Mouse (Mus musculus) hindbrain, embryonic 16.5 days (tissue): Measurements from ENCODE around the gene Arhgap31. TPM values are rescaled to one million over a fixed set of nuclear protein-coding genes. Genes with fewer than 3 reads are reported as not detected.

ENCODE experiments used
- ATAC-seq: fragments of 200-750 bp; cut with Nextera tagmentation; 2 replicates; pipeline ENCODE4 v1.8.0; 2017; ENCODE audit warnings: moderate TSS enrichment, moderate library complexity
- H3K27ac ChIP-seq: fragments of 300-500 bp; sonication (generic); 2 replicates; pipeline ENCODE4 v1.5.1; 2014; ENCODE audit warnings: low read depth, mild to moderate bottlenecking, control low read depth, low read length, moderate library complexity
- H3K27me3 ChIP-seq: fragments of 300-500 bp; sonication (generic); replicated peaks from 2 replicates; pipeline ENCODE4 v1.6.1; 2014; ENCODE audit warnings: low read length; ENCODE audit not compliant: control insufficient read depth, insufficient read depth
- H3K36me3 ChIP-seq: fragments of 300-500 bp; sonication (generic); 2 replicates; pipeline ENCODE4 v1.6.1; 2014; ENCODE audit warnings: mild to moderate bottlenecking, low read length, moderate library complexity, mixed read lengths; ENCODE audit not compliant: control insufficient read depth, insufficient read depth
- H3K4me1 ChIP-seq: fragments of 300-500 bp; sonication (generic); 2 replicates; pipeline ENCODE4 v1.6.1; 2014; ENCODE audit warnings: low read depth, low read length; ENCODE audit not compliant: control insufficient read depth, insufficient read depth
- H3K4me2 ChIP-seq: fragments of 300-500 bp; sonication (generic); 2 replicates; pipeline ENCODE4 v1.6.1; 2014; ENCODE audit warnings: mild to moderate bottlenecking, low read length, control low read depth, moderate library complexity
- H3K4me3 ChIP-seq: fragments of 300-500 bp; sonication (generic); 2 replicates; pipeline ENCODE4 v1.5.1; 2014; ENCODE audit warnings: mild to moderate bottlenecking, low read length, control low read depth, moderate library complexity
- H3K9ac ChIP-seq: fragments of 300-500 bp; sonication (generic); 2 replicates; pipeline ENCODE4 v1.6.1; 2014; ENCODE audit warnings: low read depth, mild to moderate bottlenecking, control low read depth, low read length, moderate library complexity
- H3K9me3 ChIP-seq: fragments of 300-500 bp; sonication (generic); 2 replicates; pipeline ENCODE4 v1.6.1; 2014; ENCODE audit warnings: mild to moderate bottlenecking, low read length, moderate library complexity; ENCODE audit not compliant: control insufficient read depth
- WGBS: fragments of 180-500 bp; shearing (Covaris S2); extraction: QIAGEN DNeasy Blood & Tissue Kit; methylation state at CpG from one replicate; pipeline ENCODE4 v1.1.7; 2014; 5-methylcytosine and 5-hydroxymethylcytosine counted together
- polyA plus RNA-seq: library from polyadenylated mRNA; unstranded; fragments of >200 nt; fragmentation: Nextera tagmentation; extraction: Ambion mirVana; gene quantifications from 2 replicates; pipeline ENCODE4 v1.2.1, GENCODE M21; 2015

Gene Arhgap31
- polyA plus RNA-seq, 1 experiment from 2014 or later, result 4.5 TPM

- H3K9ac ChIP-seq, result no peak overlapping the region
- no peaks in the 10 kb centered on the region for H3K27me3 ChIP-seq
- H3K4me3 ChIP-seq, result no peak overlapping the region
- 62% methylated on average over 4 of the region's 4 CpGs for WGBS
- H3K27ac ChIP-seq, result no peak overlapping the region
- ATAC-seq, result no peak
- no peaks in the 10 kb centered on the region for H3K9me3 ChIP-seq
- peak overlapping the region; percentile 87 for H3K4me2 ChIP-seq
- peaks cover 4% of the 10 kb centered on the region for H3K4me1 ChIP-seq
- H3K36me3 ChIP-seq, result no peaks in the 10 kb centered on the region
These were observed 1.8 kb downstream of the Arhgap31 start for GRCm38 (mm10) chr16:38711245-38711644.

- H3K9ac ChIP-seq, result no peak overlapping the region
- H3K27me3 ChIP-seq, result no peaks in the 10 kb centered on the region
- H3K36me3 ChIP-seq, result no peaks in the 10 kb centered on the region
- 68% methylated on average over 7 of the region's 7 CpGs for WGBS
- H3K27ac ChIP-seq, result no peak overlapping the region
- H3K4me1 ChIP-seq, result peaks cover 4% of the 10 kb centered on the region
- H3K9me3 ChIP-seq, result no peaks in the 10 kb centered on the region
- no peak for ATAC-seq
- no peak overlapping the region for H3K4me2 ChIP-seq
- no peak overlapping the region for H3K4me3 ChIP-seq
These were observed 4.0 kb downstream of the Arhgap31 start for GRCm38 (mm10) chr16:38708962-38709520.

- no peak overlapping the region for H3K4me2 ChIP-seq
- peaks cover under 1% of the 10 kb centered on the region for H3K4me1 ChIP-seq
- no peak overlapping the region for H3K27ac ChIP-seq
- H3K4me3 ChIP-seq, result no peak overlapping the region
- WGBS, result 58% methylated on average over 7 of the region's 7 CpGs
- no peaks in the 10 kb centered on the region for H3K9me3 ChIP-seq
- H3K27me3 ChIP-seq, result no peaks in the 10 kb centered on the region
- ATAC-seq, result no peak
- H3K9ac ChIP-seq, result no peak overlapping the region
- no peaks in the 10 kb centered on the region for H3K36me3 ChIP-seq
These were observed 6.3 kb downstream of the Arhgap31 start for GRCm38 (mm10) chr16:38706782-38707181.

GRCm38 (mm10) chr16:38705531-38706281, 7.4 kb downstream of the Arhgap31 start:
- Histone ChIP-seq H3K4me3 (no peak overlapping the region), H3K27ac (no peak overlapping the region), H3K9ac (no peak overlapping the region), H3K4me2 (no peak overlapping the region), H3K27me3 (no peaks in the 10 kb centered on the region), H3K4me1 (peaks cover 5% of the 10 kb centered on the region), H3K9me3 (no peaks in the 10 kb centered on the region), H3K36me3 (no peaks in the 10 kb centered on the region)
- ATAC-seq, result no peak
- 65% methylated on average over 9 of the region's 9 CpGs for WGBS

- H3K9me3 ChIP-seq, result no peaks in the 10 kb centered on the region
- H3K4me3 ChIP-seq, result no peak overlapping the region
- H3K4me1 ChIP-seq, result peaks cover 5% of the 10 kb centered on the region
- H3K4me2 ChIP-seq, result no peak overlapping the region
- WGBS, result 57% methylated on average over 6 of the region's 6 CpGs
- no peak overlapping the region for H3K9ac ChIP-seq
- no peak overlapping the region for H3K27ac ChIP-seq
- H3K27me3 ChIP-seq, result no peaks in the 10 kb centered on the region
- ATAC-seq, result no peak
- H3K36me3 ChIP-seq, result no peaks in the 10 kb centered on the region
These were observed 9.6 kb downstream of the Arhgap31 start for GRCm38 (mm10) chr16:38703501-38703900.

GRCm38 (mm10) chr16:38702316-38702715, 10.8 kb downstream of the Arhgap31 start:
- Histone ChIP-seq H3K27ac (no peak overlapping the region), H3K4me2 (no peak overlapping the region; the same call in 1 of the 2 replicates)
- WGBS, result 89% methylated on average over 3 of the region's 3 CpGs

GRCm38 (mm10) chr16:38701492-38702185, 11.4 kb downstream of the Arhgap31 start:
- WGBS, result 27% methylated on average over 9 of the region's 9 CpGs
- H3K27me3 ChIP-seq, result no peaks in the 10 kb centered on the region
- H3K9me3 ChIP-seq, result no peaks in the 10 kb centered on the region
- H3K36me3 ChIP-seq, result no peaks in the 10 kb centered on the region
- H3K4me3 ChIP-seq, result no peak overlapping the region
- no peak for ATAC-seq
- H3K27ac ChIP-seq, result no peak overlapping the region
- H3K9ac ChIP-seq, result no peak overlapping the region
- peak overlapping the region; percentile 4; the same call in 1 of the 2 replicates for H3K4me2 ChIP-seq
- peaks cover 5% of the 10 kb centered on the region for H3K4me1 ChIP-seq

More at GRCm38 (mm10) chr16:38702316-38702715, 10.8 kb downstream of the Arhgap31 start:
- H3K9me3 ChIP-seq, result no peaks in the 10 kb centered on the region
- no peak overlapping the region for H3K4me3 ChIP-seq
- H3K36me3 ChIP-seq, result no peaks in the 10 kb centered on the region
- no peak for ATAC-seq
- no peak overlapping the region for H3K9ac ChIP-seq
- no peaks in the 10 kb centered on the region for H3K27me3 ChIP-seq
- H3K4me1 ChIP-seq, result peaks cover 5% of the 10 kb centered on the region

- Histone ChIP-seq H3K9ac (no peak overlapping the region), H3K4me1 (peaks cover 5% of the 10 kb centered on the region), H3K4me3 (no peak overlapping the region), H3K4me2 (no peak overlapping the region), H3K27me3 (no peaks in the 10 kb centered on the region), H3K36me3 (no peaks in the 10 kb centered on the region), H3K9me3 (no peaks in the 10 kb centered on the region), H3K27ac (no peak overlapping the region)
- 83% methylated on average over 16 of the region's 16 CpGs for WGBS
- no peak for ATAC-seq
These were observed 12.5 kb downstream of the Arhgap31 start for GRCm38 (mm10) chr16:38700392-38701162.
